Mouse (Mus musculus): ENCODE measurements at regions not wholly inside any gene's neighbourhood (a gene's known extent, or its start where the extent isn't known, plus 50 kb on each side); places are given as distances from the start of the nearest gene placed in this dataset.

DNA sequence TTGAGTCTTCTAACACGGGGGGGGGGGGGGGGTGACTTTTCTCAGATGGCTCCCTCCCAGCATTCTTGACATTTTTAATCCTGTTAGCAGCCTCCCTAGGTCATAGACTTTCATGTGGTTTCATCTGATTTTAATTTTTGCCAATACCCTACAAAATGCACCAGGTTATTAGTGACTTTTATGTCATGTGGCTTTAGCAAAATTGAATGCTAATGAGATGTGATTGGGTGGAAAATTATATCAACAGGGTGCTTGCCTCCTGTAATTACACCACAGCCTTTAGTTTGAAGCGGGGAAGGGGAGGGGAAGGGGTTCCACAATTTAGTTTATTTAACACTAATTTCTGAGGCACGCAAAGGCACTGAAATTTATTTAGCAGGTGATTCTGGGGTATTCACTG lies 200.6 kb upstream of the Ano5 start:
- no peak for TF ChIP-seq NANOG (IDR thresholded peaks at IDR 0.05; ENCODE audit: borderline replicate concordance, low read length)
- no peak for TF ChIP-seq POU5F1 (IDR thresholded peaks at IDR 0.05; ENCODE audit: borderline replicate concordance, low read length)
- no peak for TF ChIP-seq CTCF (conservative IDR thresholded peaks at IDR 0.05; ENCODE audit: low read length)
- no peaks in the 10 kb centered on the region for H3K36me3 ChIP-seq (ENCODE audit: insufficient read depth, low read length)
- no peaks in the 10 kb centered on the region for H3K4me1 ChIP-seq (replicated peaks; ENCODE audit: low read depth, low read length)
- H3K9me3 ChIP-seq (ENCODE audit: low read length) = no peaks in the 10 kb centered on the region
- H3K4me3 ChIP-seq (replicated peaks; ENCODE audit: low read length) = no peak overlapping the region
- H3K27me3 ChIP-seq (ENCODE audit: insufficient read depth, low read length) = no peaks in the 10 kb centered on the region; the same call in 1 of the 2 replicates

DNA sequence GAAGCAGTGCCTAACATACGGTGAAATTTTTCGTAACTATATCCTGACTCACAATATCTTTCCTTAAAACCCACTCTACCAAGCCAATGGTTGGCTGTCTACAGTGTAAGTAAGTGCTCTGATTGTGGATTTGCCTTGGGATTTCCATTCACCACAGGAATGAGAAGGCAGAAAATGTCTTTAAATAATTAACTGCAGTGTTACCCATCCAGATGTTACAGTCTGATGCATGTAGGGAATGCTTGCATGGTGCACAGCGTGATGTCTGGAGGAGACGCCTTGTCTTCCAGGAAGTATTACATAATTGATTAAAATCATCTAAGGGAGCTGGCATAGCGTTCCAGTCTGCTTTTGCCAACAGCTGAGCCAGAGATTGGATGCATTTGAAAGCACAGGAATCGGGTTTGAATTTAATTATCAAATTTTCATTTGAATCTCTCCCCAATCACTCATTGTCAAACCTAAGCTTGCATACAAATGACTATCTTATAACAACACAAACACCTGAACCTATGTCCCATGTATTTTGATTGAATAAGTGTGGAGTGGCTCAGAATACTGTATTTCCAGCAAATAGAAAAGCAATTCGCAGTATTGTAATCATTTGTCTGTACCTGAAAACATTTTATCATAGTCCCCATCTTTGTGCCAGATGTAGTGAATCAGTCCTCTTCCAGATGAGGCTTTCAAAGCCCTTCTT lies 170.8 kb upstream of the Ano5 start:
- TF ChIP-seq POU5F1 (IDR thresholded peaks at IDR 0.05; ENCODE audit: borderline replicate concordance, low read length) = no peak
- H3K9me3 ChIP-seq (ENCODE audit: low read length) = no peaks in the 10 kb centered on the region
- H3K27me3 ChIP-seq (ENCODE audit: insufficient read depth, low read length) = no peaks in the 10 kb centered on the region
- no peak overlapping the region for H3K4me3 ChIP-seq (replicated peaks; ENCODE audit: low read length)
- no peaks in the 10 kb centered on the region for H3K36me3 ChIP-seq (ENCODE audit: insufficient read depth, low read length)
- H3K4me1 ChIP-seq (replicated peaks; ENCODE audit: low read depth, low read length) = no peaks in the 10 kb centered on the region

DNA sequence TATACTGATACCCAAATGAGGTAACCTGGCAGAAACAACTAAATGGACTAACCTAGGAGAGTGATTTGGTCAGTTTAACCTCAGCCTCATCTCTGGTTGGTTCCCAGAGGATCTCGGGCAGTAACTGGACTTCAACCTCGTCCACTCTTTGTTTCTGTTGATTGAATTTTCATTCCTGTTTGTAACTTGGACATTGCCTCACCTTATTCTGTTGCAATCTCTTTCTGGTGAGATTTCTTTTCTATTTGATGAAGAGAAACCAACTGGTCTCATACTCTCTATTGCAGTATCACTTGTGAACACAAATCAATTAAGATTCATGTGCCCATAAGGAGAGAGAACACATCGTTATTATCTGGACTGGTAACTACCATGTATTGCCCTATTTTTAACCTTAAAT lies 163.3 kb upstream of the Ano5 start:
- no peaks in the 10 kb centered on the region for H3K27me3 ChIP-seq (ENCODE audit: insufficient read depth, low read length)
- no peak overlapping the region for H3K4me3 ChIP-seq (replicated peaks; ENCODE audit: low read length)
- H3K36me3 ChIP-seq (ENCODE audit: insufficient read depth, low read length) = no peaks in the 10 kb centered on the region
- no peaks in the 10 kb centered on the region for H3K9me3 ChIP-seq (ENCODE audit: low read length)
- no peaks in the 10 kb centered on the region for H3K4me1 ChIP-seq (replicated peaks; ENCODE audit: low read depth, low read length)
- TF ChIP-seq NANOG (IDR thresholded peaks at IDR 0.05; ENCODE audit: borderline replicate concordance, low read length) (no peak), POU5F1 (IDR thresholded peaks at IDR 0.05; ENCODE audit: borderline replicate concordance, low read length) (no peak), CTCF (conservative IDR thresholded peaks at IDR 0.05; ENCODE audit: low read length) (no peak)

DNA sequence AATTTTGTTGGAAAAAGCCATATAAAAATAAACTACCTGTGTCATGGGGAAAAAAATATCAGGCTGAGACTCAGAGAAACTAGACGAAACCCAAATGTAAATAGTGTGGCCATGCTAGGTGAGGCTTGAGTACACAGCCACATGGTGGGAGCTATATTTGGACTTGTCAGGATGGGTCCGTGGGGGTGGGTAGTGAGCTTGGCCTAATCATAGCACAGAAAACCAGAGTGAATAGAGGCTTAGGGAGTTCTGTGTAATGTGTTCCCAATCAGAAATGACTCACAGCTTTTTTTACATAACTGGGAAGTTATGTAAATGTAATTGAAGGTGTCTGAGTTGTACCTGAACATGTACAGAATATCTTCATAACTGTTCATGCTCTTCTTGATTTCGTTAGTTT lies 150.7 kb upstream of the Ano5 start:
- H3K4me1 ChIP-seq (replicated peaks; ENCODE audit: low read depth, low read length) = no peaks in the 10 kb centered on the region
- H3K9me3 ChIP-seq (ENCODE audit: low read length) = no peaks in the 10 kb centered on the region
- no peak overlapping the region for H3K4me3 ChIP-seq (replicated peaks; ENCODE audit: low read length)
- H3K36me3 ChIP-seq (ENCODE audit: insufficient read depth, low read length) = no peaks in the 10 kb centered on the region
- no peaks in the 10 kb centered on the region for H3K27me3 ChIP-seq (ENCODE audit: insufficient read depth, low read length)
- TF ChIP-seq CTCF (conservative IDR thresholded peaks at IDR 0.05; ENCODE audit: low read length) (no peak), POU5F1 (IDR thresholded peaks at IDR 0.05; ENCODE audit: borderline replicate concordance, low read length) (no peak), NANOG (IDR thresholded peaks at IDR 0.05; ENCODE audit: borderline replicate concordance, low read length) (no peak)

DNA sequence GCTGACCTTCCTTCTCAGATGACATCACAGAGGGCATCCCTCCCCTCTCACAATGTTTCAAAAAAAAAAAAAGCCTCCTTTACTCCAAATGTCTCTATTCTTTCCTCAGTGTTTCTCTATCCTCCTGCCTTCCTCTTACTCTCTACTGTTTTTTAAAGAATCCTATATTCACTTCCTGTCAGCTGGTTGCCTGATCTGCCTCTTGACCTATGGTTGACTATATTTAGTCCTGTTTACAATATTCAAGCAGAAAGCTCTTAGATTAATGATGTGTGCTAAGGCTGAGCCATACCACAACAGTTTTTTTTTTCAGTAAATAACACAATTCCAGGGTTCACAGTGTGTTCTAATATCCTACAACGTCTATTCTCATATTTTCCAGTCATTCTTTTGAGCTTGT lies 133.2 kb upstream of the Ano5 start:
- TF ChIP-seq CTCF (conservative IDR thresholded peaks at IDR 0.05; ENCODE audit: low read length) (no peak), NANOG (IDR thresholded peaks at IDR 0.05; ENCODE audit: borderline replicate concordance, low read length) (no peak), POU5F1 (IDR thresholded peaks at IDR 0.05; ENCODE audit: borderline replicate concordance, low read length) (no peak)
- no peaks in the 10 kb centered on the region for H3K9me3 ChIP-seq (ENCODE audit: low read length)
- no peak overlapping the region for H3K4me3 ChIP-seq (replicated peaks; ENCODE audit: low read length)
- no peaks in the 10 kb centered on the region for H3K4me1 ChIP-seq (replicated peaks; ENCODE audit: low read depth, low read length)
- H3K36me3 ChIP-seq (ENCODE audit: insufficient read depth, low read length) = no peaks in the 10 kb centered on the region
- H3K27me3 ChIP-seq (ENCODE audit: insufficient read depth, low read length) = no peaks in the 10 kb centered on the region

Measured in E14TG2a.4 (cell line).